Mouse (Mus musculus) liver, embryonic 14.5 days (tissue): ENCODE measurements at regions not wholly inside any gene's neighbourhood (a gene's known extent, or its start where the extent isn't known, plus 50 kb on each side); places are given as distances from the start of the nearest gene placed in this dataset.

Experiments used
- CTCF ChIP-seq: IDR thresholded peaks from 2 replicates; pipeline ENCODE4 v1.5.1; 2016; ENCODE audit warnings: antibody characterized with exemption, low read depth, control low read depth
- EP300 ChIP-seq: IDR thresholded peaks from 2 replicates; pipeline ENCODE4 v1.6.1; 2016; ENCODE audit warnings: antibody characterized with exemption, low read depth

GRCm38 (mm10) chr14:62051923-62052322 lies 240.5 kb upstream of the Rnaseh2b start:
- TF ChIP-seq CTCF (no peak), EP300 (no peak)
